Mouse (Mus musculus) spleen, adult 2 months (tissue): ENCODE measurements at regions not wholly inside any gene's neighbourhood (a gene's known extent, or its start where the extent isn't known, plus 50 kb on each side); places are given as distances from the start of the nearest gene placed in this dataset.

Source experiments
- DNase-seq, 2 experiments: peaks; one replicate each; pipeline versions ENCODE4 v3.0.0 to v3.0.0-alpha.2; 2012 to 2021; ENCODE audit warnings: low spot score in 2 of 2, low read depth in 1 of 2
- H3K27ac ChIP-seq: fragments of 200-500 bp; 2 replicates; pipeline ENCODE4 v1.5.1; 2012; ENCODE audit warnings: low read length, inconsistent platforms; ENCODE audit not compliant: insufficient read depth
- H3K27me3 ChIP-seq: fragments of 200-500 bp; 2 replicates; pipeline ENCODE4 v1.6.1; 2012; ENCODE audit warnings: mild to moderate bottlenecking, moderate library complexity, low read length, inconsistent platforms; ENCODE audit not compliant: control insufficient read depth, insufficient read depth
- H3K36me3 ChIP-seq: fragments of 200-500 bp; 2 replicates; pipeline ENCODE4 v1.6.1; 2012; ENCODE audit warnings: mild to moderate bottlenecking, low read length, inconsistent platforms; ENCODE audit not compliant: control insufficient read depth, insufficient read depth
- H3K4me1 ChIP-seq: fragments of 200-500 bp; 2 replicates; pipeline ENCODE4 v1.6.1; 2011; ENCODE audit warnings: inconsistent platforms; ENCODE audit not compliant: control insufficient read depth, insufficient read depth, insufficient read length
- H3K4me3 ChIP-seq: fragments of 200-500 bp; 2 replicates; pipeline ENCODE4 v1.5.1; 2011; ENCODE audit warnings: mild to moderate bottlenecking, inconsistent platforms; ENCODE audit not compliant: insufficient read depth, insufficient read length; ENCODE audit errors: extremely low read depth
- CTCF ChIP-seq: fragments of 200-500 bp; IDR thresholded peaks from 2 replicates; pipeline ENCODE4 v1.5.1; 2011; ENCODE audit warnings: mild to moderate bottlenecking, inconsistent platforms; ENCODE audit not compliant: insufficient read depth, insufficient read length, insufficient replicate concordance; ENCODE audit errors: extremely low read depth
- POLR2A ChIP-seq: fragments of 200-500 bp; IDR thresholded peaks from 2 replicates; pipeline ENCODE4 v1.6.1; 2011; ENCODE audit warnings: low read depth, low read length, inconsistent platforms
- WGBS: fragments of 180-500 bp; shearing (Covaris S2); methylation state at CpG from one replicate; pipeline ENCODE4 v1.1.7; 2018; 5-methylcytosine and 5-hydroxymethylcytosine counted together

DNA sequence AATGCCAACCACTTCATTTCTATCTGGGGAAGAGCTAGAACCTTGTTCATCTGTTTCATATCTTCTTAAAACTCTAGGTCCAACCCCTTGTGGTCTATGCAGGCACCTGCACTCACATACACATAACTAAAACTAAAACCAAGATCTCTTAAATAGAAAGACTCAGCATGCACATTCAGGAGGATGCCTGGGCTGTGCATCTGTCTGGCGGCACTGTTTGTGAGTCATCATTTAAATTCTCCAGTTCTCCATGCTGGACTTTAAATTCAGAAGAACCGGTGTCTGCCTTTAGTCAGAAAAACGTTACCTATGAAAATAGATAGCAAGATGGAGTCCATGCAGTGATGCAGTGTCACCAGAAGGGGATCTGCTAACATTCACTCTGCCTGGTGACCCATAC, 314.5 kb downstream of the Hs3st1 start:
- Histone ChIP-seq H3K27me3 (no peaks in the 10 kb centered on the region), H3K4me3 (no peak overlapping the region), H3K4me1 (no peaks in the 10 kb centered on the region), H3K36me3 (no peaks in the 10 kb centered on the region), H3K27ac (no peak overlapping the region)
- no peak for DNase-seq
- TF ChIP-seq CTCF (no peak), POLR2A (no peak)
- 88% methylated on average over 3 of the region's 3 CpGs for WGBS

DNA sequence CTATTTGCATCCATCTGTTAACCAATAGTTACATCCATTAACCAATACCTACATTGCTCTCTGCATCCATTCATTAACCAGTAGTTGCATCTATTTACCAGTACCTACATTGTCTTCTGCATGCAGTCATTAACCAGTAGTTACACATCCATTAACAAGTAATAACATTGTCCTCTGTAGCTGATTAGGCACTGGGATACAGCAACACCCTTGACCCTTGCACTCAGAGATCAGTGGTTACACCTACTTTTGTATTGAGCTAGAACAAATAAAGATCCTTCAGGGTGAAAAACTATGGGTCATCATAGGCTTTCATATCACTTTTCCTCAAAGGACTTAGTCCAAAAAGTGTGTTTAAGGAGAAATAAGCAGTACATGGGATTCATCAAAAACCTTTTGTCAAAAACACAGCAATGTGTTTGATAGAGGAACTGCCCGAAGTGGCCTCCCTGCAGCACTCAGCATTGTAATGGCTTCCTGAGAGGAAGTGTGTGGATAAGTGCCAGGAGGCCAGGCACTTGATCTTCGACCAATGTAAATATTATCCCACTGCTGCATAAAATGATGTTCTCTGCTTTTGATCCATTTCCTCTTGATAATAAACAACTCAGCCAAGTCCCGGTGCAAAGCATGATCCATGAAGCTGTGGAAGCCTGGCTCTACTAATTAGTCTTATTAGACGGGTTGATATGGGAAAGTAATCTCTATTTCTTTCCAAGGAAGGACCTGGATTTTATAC, 317.6 kb downstream of the Hs3st1 start:
- 17% methylated on average over 4 of the region's 4 CpGs for WGBS

DNA sequence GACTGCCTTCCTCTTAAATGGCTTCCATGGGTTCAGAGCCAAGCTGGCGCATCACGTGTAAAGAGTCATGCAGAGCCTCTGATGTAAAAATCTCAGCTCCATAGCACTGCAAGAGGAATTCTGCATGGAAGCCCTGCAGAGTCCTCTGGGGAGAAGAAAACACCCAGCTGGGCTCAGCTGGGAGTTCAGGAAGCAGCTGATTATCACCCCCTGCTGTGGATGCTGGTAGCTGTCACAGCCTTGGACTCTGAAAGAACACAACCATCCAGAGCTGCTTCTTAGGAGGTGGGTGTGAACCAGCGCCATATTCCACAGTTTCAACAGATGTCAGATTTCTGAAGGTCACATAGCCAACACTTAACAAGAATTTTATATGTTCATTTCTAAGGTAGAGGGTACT, 329.2 kb downstream of the Hs3st1 start:
- no peaks in the 10 kb centered on the region for H3K27me3 ChIP-seq
- no peak for DNase-seq
- H3K4me1 ChIP-seq: no peaks in the 10 kb centered on the region
- no peak overlapping the region for H3K4me3 ChIP-seq
- H3K27ac ChIP-seq: no peak overlapping the region
- TF ChIP-seq POLR2A: no peak
- no peak for TF ChIP-seq CTCF
- WGBS: 90% methylated on average over 3 of the region's 3 CpGs
- no peaks in the 10 kb centered on the region for H3K36me3 ChIP-seq

More for the DNA sequence above, 317.6 kb downstream of the Hs3st1 start:
- Histone ChIP-seq H3K27me3 (no peaks in the 10 kb centered on the region), H3K36me3 (no peaks in the 10 kb centered on the region), H3K27ac (no peak overlapping the region), H3K4me3 (no peak overlapping the region), H3K4me1 (no peaks in the 10 kb centered on the region)
- TF ChIP-seq POLR2A (no peak), CTCF (no peak)
- DNase-seq: no peak

DNA sequence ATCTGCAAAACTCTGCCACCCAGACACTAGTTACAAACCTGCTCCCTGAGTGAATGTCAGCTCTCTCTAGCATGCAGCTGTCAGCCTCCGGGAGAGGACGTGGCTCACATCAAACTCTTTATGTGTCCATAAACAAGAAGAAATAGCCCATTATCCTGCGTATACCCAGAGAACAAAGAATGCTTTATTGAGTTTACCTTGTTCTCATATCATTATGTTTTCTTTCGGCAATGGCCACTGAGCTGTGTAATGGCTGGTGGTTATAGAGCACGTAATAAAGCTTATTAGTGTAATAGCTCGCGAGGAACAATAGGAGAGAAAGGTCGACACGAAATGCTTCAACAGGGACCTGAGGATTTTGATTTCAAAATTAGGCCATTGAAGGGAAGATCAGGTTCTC, 331.6 kb downstream of the Hs3st1 start:
- DNase-seq: no peak
- Histone ChIP-seq H3K4me3 (no peak overlapping the region), H3K27ac (no peak overlapping the region), H3K4me1 (no peaks in the 10 kb centered on the region), H3K36me3 (no peaks in the 10 kb centered on the region), H3K27me3 (no peaks in the 10 kb centered on the region)
- 90% methylated on average over 9 of the region's 9 CpGs for WGBS
- TF ChIP-seq CTCF (no peak), POLR2A (no peak)

DNA sequence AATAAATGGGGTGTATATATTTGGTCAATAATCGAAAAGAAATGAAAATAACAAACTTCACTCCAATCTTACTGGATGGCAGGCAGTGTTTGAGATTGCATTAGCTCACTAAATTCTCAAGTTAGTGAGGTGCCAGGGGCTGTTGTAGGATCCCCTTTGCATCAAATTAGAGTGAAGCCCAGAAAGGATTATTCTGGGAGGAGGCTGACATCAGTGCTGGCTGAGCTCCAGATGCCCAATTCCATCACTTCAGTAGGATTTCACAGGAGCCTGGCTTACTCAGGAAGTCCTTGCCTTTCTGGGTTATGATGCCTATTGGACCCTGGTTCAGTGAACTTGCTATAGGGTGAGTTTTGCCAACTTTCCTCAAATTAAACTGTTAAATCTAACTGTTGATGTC, 336.5 kb downstream of the Hs3st1 start:
- no peak for DNase-seq
- WGBS: 94% methylated on average over 1 of the region's 1 CpGs
- no peaks in the 10 kb centered on the region for H3K27me3 ChIP-seq
- H3K36me3 ChIP-seq: no peaks in the 10 kb centered on the region
- no peaks in the 10 kb centered on the region for H3K4me1 ChIP-seq
- no peak overlapping the region for H3K27ac ChIP-seq
- no peak overlapping the region for H3K4me3 ChIP-seq
- no peak for TF ChIP-seq POLR2A
- no peak for TF ChIP-seq CTCF

DNA sequence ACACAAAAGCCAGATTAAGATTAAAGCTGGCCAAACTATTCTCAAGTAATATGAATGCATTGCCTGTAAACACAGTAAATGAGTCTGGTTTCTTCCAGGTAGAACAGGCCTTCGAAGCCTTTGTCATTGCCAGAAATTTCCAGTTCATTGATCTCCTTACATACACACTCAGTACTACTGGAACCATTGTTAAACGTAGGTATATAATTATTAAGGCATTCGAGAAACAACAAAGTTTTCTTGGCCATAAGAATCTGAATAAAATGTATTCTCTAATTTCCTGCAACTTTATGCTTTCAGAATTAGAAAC, 337.5 kb downstream of the Hs3st1 start:
- Histone ChIP-seq H3K27me3 (no peaks in the 10 kb centered on the region), H3K4me1 (no peaks in the 10 kb centered on the region), H3K27ac (no peak overlapping the region), H3K36me3 (no peaks in the 10 kb centered on the region), H3K4me3 (no peak overlapping the region)
- TF ChIP-seq POLR2A: no peak
- no peak for TF ChIP-seq CTCF
- DNase-seq: no peak
- WGBS: 89% methylated on average over 3 of the region's 3 CpGs

DNA sequence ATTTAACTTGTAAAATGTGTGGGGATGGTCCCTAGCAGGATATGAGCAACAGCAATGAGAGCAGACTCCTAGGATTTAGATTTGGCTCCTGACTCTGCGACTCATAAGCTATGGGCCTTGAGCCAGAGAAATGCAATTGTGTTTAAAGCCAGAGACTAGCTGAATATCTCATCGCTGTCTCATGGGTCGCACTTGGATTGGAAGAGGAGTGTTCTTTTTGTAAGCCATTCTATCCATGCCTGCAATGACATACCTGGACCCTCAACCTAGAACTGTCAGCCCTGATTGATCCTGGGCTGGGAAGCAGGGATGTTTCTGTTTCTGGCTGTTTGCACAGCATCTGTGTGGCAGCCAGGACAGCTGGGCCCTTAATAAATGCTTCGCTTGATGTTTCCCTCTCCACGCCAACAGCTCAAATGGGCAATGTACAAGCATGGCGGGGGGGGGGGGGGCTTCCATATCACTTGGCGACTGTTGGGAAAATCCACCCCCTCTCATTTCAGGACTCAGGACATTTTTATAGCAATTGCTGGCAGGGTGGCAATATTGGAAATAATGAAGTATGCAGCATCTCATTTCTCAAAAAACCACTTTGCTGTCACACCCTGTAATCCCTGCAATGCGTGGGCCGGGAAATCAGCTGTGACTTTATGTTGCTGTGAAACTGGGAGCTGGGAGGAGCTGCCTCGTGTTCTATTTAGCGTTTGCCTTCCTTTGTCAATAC, 338.0 kb downstream of the Hs3st1 start:
- no peak overlapping the region for H3K4me3 ChIP-seq
- DNase-seq: no peak
- WGBS: 89% methylated on average over 11 of the region's 11 CpGs
- no peaks in the 10 kb centered on the region for H3K4me1 ChIP-seq
- TF ChIP-seq CTCF (no peak), POLR2A (no peak)
- no peak overlapping the region for H3K27ac ChIP-seq
- no peaks in the 10 kb centered on the region for H3K36me3 ChIP-seq
- H3K27me3 ChIP-seq: no peaks in the 10 kb centered on the region
